Mouse (Mus musculus) heart, postnatal 0 days (tissue): Measurements from ENCODE around the gene Xrra1.

Experiments used
- CTCF ChIP-seq: IDR thresholded peaks from 2 replicates; pipeline ENCODE4 v1.5.1; 2016; ENCODE audit warnings: antibody characterized with exemption, control low read depth, low read depth
- EP300 ChIP-seq: IDR thresholded peaks from 2 replicates; pipeline ENCODE4 v1.6.1; 2016; ENCODE audit warnings: antibody characterized with exemption, low read depth

DNA sequence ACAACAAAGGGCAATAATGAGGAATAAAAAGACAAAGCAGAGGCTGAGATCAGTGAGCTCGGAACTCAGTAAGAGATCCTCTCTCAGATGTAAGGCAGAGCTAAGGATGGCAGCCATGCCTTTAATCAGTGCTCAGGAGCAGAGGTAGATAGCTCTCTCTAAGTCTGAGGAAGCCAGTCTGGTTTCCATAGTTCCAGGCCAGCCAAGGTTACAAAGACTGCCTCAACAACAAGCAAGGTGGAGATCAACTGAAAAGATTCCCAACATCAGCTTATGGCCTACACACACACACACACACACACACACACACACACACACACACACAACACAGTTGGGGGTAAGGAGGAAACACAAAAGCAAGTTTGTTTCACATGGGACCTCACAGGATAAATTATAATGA lies 7.8 kb upstream of the Xrra1 start:
- TF ChIP-seq CTCF = no peak
- no peak for TF ChIP-seq EP300
